Mouse (Mus musculus) monocyte, adult 5-6 weeks (primary cell): ENCODE results near the gene Iqgap2. TPM values are rescaled to one million over a fixed set of nuclear protein-coding genes. Genes with fewer than 3 reads are reported as not detected.

Source experiments
- ATAC-seq: fragments of 153-309, 156-312 bp; replicated peaks from 2 replicates; pipeline ENCODE4 v1.8.0; 2017; ENCODE audit warnings: mild to moderate bottlenecking; ENCODE audit not compliant: low TSS enrichment, insufficient number of reproducible peaks, severe bottlenecking, poor library complexity, low FRiP score
- total RNA-seq: library from RNA; stranded (forward); fragments of 200-1000, 200-491, 200-594 nt; gene quantifications from 3 replicates; pipeline ENCODE4 v1.2.3, GENCODE M21; 2017

Gene Iqgap2
- total RNA-seq, 1 experiment from 2014 or later = 51.2 TPM

GRCm38 (mm10) chr13:95888621-95889020 lies 3.1 kb downstream of the Iqgap2 start:
- ATAC-seq = no peak

DNA sequence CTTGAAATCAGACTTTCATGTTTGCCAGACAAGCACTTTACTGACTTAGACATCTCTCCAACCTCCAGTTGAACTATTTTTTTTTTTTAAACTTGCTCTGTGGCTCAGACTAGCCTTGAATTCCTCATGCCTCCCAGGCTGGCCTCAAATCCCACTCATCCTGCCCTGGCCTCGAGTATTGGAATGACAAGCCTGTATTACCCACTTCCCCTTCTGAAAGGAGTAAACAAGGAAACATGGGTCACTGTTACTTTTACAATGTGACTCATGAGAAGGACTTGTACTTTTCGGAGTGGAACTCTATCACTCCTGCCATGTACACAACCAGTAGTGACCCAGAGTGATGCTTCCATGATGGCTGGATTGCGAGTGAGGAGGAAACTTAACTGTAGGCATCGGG lies 3.6 kb downstream of the Iqgap2 start:
- ATAC-seq = no peak

DNA sequence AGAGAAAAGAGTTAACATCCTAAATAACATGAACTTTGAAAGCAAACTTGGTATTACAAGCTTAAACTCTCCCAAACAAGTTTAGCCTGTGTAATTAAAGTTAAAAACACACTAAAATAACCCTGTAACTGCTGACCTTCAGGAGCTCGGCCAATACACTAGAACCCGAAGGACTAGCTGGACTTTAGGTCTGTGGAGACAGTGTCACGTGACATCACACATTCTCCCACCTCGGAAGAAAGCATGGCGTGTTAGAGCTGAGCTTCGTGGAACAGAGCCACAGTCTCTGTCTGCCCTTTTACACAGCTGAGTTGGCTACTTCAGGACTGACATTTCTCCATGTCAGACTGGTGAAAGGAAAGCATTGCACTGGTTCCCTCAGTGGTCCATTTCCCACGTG lies 4.3 kb downstream of the Iqgap2 start:
- no peak for ATAC-seq

DNA sequence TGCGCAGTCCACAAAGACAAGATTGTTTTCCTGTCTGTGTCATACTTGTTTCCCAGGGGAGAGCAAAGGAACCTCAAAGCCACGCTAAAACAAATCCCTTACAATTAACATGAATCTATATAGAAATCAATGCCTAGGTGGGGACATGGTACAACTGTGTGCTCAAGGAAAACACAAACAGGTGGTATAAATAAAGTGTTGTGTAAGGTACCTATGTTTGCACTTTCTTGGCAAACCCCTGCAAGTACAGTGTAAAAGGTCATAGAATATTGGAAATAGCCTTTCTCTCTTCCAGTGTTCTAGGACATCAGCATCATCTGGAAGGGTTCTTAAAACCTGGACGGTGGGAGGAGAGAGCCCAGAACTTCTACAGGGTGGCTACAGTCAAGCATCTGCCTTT lies 7.3 kb downstream of the Iqgap2 start:
- ATAC-seq = no peak

GRCm38 (mm10) chr13:95882001-95882400 lies 9.7 kb downstream of the Iqgap2 start:
- no peak for ATAC-seq

GRCm38 (mm10) chr13:95881427-95881826 lies 10.3 kb downstream of the Iqgap2 start:
- no peak for ATAC-seq

DNA sequence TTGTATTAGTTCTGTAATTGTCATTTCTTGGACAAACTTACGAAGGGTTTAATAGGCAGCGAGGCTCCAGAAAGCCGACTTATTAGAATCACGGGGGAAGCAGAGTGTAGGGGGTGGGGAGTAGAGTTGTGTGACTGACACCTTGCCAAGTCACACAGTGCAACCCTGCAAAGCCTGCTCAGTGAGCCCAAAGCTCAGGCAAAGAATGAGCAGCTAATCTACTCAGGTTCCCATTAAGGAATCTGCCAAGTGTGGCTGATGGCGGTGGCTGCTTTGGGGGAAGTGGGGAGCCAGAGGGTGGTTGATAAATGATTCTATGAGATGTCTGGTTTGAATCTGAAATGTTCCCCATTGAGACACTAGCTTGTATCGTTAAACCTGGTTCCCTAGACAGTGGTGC lies 11.1 kb downstream of the Iqgap2 start:
- no peak for ATAC-seq

- no peak for ATAC-seq
Measured at GRCm38 (mm10) chr13:95871993-95872392, 19.7 kb downstream of the Iqgap2 start.

GRCm38 (mm10) chr13:95870626-95871025 lies 21.1 kb downstream of the Iqgap2 start:
- no peak for ATAC-seq

- peak; percentile 96 for ATAC-seq
Measured at GRCm38 (mm10) chr13:95868896-95869540, 22.7 kb downstream of the Iqgap2 start.

DNA sequence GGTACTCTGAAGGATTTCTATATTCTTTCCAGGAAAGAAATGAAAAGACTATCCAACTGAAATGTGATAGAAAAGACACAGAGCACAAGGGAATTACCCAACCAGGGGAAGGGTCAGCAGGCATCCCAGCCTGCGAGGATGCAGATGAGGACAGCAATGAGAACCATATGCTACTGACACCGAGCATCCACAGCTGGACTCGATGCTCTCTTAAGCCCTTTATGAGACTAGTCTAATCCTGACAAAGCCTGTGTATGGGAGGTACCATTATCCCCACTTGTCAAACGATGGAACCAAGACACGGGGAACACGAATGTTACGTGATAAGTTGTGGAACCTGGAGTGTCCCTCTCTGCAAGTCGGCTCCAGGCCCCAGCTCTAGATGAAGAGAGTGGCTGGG lies 29.5 kb downstream of the Iqgap2 start:
- no peak for ATAC-seq

DNA sequence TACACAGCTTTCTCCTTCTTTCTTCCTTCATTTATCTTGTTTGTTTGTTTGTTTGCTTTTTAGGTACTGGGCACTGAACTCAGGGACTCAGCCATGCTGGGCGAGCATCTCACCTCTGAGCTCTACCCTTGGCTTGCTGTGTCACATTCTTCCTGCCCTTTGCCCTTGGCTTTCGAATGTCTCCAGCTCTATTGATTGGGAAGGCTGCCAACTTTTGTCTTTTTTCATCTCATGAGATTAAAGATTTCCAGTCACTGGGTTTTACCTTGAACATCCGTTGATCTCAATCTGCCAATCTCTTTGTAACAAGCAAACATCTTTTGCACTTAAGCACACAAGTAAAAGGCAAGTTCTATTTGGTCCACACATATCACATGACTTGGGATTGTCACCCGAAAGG lies 32.5 kb downstream of the Iqgap2 start:
- no peak for ATAC-seq

- no peak for ATAC-seq
Measured at GRCm38 (mm10) chr13:95858866-95859265, 32.9 kb downstream of the Iqgap2 start.

GRCm38 (mm10) chr13:95855537-95855936 lies 36.2 kb downstream of the Iqgap2 start:
- no peak for ATAC-seq

- no peak for ATAC-seq
Measured at GRCm38 (mm10) chr13:95851611-95852010, 40.1 kb downstream of the Iqgap2 start.

- ATAC-seq = no peak
Measured at GRCm38 (mm10) chr13:95850451-95850850, 41.3 kb downstream of the Iqgap2 start.

DNA sequence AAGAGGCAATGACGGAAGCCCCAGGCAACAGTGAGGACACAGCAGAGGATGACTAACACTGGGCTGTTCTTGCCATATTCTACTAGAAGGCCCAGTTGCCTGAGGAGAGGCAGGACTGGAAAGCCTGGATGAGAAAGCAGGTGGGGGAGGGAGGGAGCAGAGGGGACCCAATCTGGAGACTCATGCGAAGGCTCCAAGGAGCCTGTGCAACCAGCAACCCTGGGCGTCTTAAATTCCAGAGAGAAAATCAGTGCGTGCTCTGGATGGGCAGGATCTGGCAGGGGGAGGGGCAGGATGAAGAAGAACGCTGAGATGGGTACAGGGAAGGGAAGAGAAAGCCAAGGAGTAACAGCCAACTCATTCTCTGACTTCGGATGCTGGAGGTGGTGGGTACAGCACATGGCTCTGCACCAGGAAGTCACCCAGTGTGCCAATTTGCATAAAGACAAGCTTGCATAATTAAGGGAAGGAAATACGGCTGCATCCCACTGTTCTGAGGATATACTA lies 42.2 kb downstream of the Iqgap2 start:
- no peak for ATAC-seq

- no peak for ATAC-seq
Measured at GRCm38 (mm10) chr13:95846364-95846763, 45.4 kb downstream of the Iqgap2 start.

DNA sequence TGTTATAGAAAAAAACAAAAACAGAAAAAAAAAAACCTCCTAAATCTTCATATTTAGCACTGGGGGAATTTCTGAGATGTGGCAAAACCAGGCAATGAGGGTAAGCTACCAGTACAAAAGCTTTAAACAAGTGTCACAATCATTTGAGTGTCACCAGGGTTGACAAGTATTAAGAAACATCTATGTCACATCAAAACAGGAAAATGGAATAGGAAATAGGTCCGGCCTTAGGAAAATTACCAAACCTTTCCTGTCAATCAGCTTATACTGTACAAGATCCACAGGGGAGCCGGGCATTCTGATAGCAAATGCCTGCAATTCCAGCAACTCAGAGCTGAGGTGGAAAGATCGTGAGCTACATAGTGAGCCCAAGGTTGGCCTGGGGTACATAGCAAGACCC lies 46.8 kb downstream of the Iqgap2 start:
- ATAC-seq = no peak; the same call in 1 of the 2 replicates

DNA sequence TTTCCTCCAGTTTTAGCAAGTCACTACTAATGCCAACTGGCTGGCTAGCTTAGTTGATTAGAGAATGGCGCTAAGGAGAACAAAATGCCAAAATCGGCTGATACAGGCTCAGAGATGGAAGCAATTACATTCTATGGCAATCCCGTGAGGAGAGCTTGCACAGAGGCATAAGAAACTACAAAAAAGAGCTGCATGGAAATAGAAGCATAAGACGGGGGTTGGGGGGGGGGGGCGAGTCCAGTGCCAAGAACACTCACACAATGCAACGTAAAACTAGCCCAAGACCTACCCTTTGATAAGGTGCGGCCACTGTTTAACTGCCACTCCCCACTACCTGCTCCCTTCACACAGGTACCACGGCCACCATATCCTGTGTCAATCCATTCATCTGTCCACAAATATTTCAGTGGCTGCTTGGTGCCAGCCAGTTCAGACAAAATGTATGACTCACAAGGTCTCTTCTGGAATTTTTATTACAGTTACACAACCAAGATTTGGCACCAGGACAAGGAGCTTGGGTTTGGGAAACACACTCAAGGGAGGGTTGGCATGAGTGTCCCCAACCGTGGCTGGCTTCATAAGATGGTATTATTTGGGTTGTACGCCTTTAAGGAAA lies 48.2 kb downstream of the Iqgap2 start:
- no peak for ATAC-seq
